Mouse (Mus musculus) cerebellum, postnatal 14 days (tissue): ENCODE measurements at regions not wholly inside any gene's neighbourhood (a gene's known extent, or its start where the extent isn't known, plus 50 kb on each side); places are given as distances from the start of the nearest gene placed in this dataset.
A peak's percentile ranks its signal among the peaks of the same experiment; 100 is the strongest.

Experiments used
- DNase-seq, 2 experiments: peaks; one replicate each; pipeline ENCODE4 v3.0.0; 2021; ENCODE audit warnings: mixed read lengths in 2 of 2

GRCm38 (mm10) chr5:68877574-68878171, 463.8 kb downstream of the Kctd8 start:
- DNase-seq = peak in 1 of 2 experiments; percentile 6

GRCm38 (mm10) chr5:68871396-68871795, 470.1 kb downstream of the Kctd8 start:
- DNase-seq = no peak
